Mouse (Mus musculus): ENCODE measurements around the gene Lrmda. TPM values are rescaled to one million over a fixed set of nuclear protein-coding genes. Genes with fewer than 3 reads are reported as not detected.

Lrmda gene
- total and polyA plus RNA-seq, 3 experiments: 0.43 to 1.1 (median 1.0) TPM

DNA sequence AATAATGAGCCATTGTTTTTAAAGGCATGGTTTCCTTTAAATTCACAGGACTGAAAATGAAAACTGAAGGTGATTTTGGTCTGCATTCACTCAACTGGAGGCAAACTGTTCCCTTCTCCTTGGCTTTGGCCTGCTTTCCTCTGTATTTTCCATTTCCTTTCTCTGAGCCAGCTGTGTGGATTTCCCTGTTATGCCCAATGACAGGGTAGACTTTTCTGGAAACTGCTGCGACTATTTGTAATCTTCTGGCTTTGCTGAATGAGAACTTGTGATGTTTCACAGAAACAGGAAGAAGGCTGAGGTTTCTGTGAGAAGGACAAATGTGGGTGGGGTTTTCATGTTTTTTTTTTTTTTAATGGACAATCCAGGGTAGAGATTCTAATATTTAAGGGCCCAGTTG lies 940.7 kb downstream of the Lrmda start:
- peak in 1 of 2 experiments; percentile 18 for DNase-seq
- no peaks in the 10 kb centered on the region for H3K27me3 ChIP-seq (ENCODE audit: control insufficient read depth, insufficient read depth, low read length)
- no peak overlapping the region; the same call in 1 of the 2 replicates for H3K27ac ChIP-seq
- H3K4me3 ChIP-seq: no peak overlapping the region
- intact Hi-C loops (cut with DNase I): no loop called here
- WGBS: 30% methylated on average over 1 of the region's 1 CpGs
- H3K79me2 ChIP-seq (replicated peaks; ENCODE audit: control insufficient read depth, insufficient read depth, low read length): no peaks in the 10 kb centered on the region
- TF ChIP-seq POLR2A (IDR thresholded peaks at IDR 0.05; ENCODE audit: insufficient read depth, low read depth, low read length): no peak
- no peak for TF ChIP-seq EP300 (IDR thresholded peaks at IDR 0.05; ENCODE audit: insufficient read depth, low read depth, low read length)
- no peak for TF ChIP-seq CTCF (IDR thresholded peaks at IDR 0.05)
- no peaks in the 10 kb centered on the region for H3K36me3 ChIP-seq (ENCODE audit: control insufficient read depth, insufficient read depth, low read length)
- H3K4me1 ChIP-seq (ENCODE audit: control insufficient read depth, insufficient read depth, low read length): peaks cover 1% of the 10 kb centered on the region
- H3K9ac ChIP-seq (ENCODE audit: low read depth, low read length): no peak overlapping the region

DNA sequence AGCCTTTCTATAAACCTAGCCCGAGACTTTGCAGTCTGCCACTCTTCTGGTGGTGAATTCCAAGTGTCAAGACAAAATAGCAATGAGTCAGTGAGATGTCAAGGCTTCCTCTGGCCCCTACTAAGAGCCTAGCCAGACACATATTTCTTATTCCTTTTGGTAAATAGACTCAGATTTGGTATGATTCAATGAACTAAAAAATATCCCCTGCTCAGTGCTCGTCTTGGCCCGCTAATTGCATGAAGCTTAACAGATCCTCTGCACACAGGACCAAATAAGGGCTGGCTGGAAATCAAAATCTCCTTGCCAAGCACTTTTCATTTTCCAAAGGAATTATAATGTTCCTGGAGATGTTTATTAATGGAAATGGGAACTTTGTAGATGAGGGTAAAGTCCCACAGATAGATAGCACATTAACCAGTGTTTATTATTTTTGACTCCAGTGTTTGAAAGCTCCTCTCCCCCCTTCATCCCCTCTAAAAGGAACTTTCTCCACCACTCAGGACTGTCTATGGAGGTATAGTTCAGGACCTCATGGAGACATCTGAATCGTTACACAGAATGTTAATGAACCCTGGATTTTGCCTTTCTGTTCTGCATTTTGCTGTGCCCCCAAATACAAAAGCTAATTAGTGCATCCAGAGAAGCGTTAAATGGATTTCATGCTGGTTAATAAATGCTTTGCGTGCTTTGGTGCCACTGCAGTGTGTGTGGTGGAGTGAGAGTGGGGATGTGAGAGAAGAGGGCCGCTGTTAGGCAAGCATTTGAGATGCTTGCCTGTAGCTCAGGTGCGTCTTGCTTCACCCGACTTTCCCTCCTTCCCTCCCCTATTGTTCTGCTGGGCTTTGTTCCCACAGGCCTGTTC lies 945.5 kb downstream of the Lrmda start:
- Histone ChIP-seq H3K4me1 (ENCODE audit: control insufficient read depth, insufficient read depth, low read length) (peaks cover 1% of the 10 kb centered on the region), H3K36me3 (ENCODE audit: control insufficient read depth, insufficient read depth, low read length) (no peaks in the 10 kb centered on the region), H3K9ac (ENCODE audit: low read depth, low read length) (no peak overlapping the region), H3K79me2 (replicated peaks; ENCODE audit: control insufficient read depth, insufficient read depth, low read length) (no peaks in the 10 kb centered on the region), H3K4me3 (no peak overlapping the region), H3K27ac (peak overlapping the region; percentile 28; the same call in 1 of the 2 replicates), H3K27me3 (ENCODE audit: control insufficient read depth, insufficient read depth, low read length) (no peaks in the 10 kb centered on the region)
- 81% methylated on average over 9 of the region's 9 CpGs for WGBS
- TF ChIP-seq POLR2A (IDR thresholded peaks at IDR 0.05; ENCODE audit: insufficient read depth, low read depth, low read length): no peak
- TF ChIP-seq EP300 (IDR thresholded peaks at IDR 0.05; ENCODE audit: insufficient read depth, low read depth, low read length): no peak
- no peak for TF ChIP-seq CTCF (IDR thresholded peaks at IDR 0.05)
- intact Hi-C loops (cut with DNase I): no loop called here
- peak in 1 of 2 experiments; percentile 18 for DNase-seq

- TF ChIP-seq CTCF (IDR thresholded peaks at IDR 0.05) (no peak), POLR2A (IDR thresholded peaks at IDR 0.05; ENCODE audit: insufficient read depth, low read depth, low read length) (no peak), EP300 (IDR thresholded peaks at IDR 0.05; ENCODE audit: insufficient read depth, low read depth, low read length) (no peak)
- Histone ChIP-seq H3K27me3 (ENCODE audit: control insufficient read depth, insufficient read depth, low read length) (no peaks in the 10 kb centered on the region), H3K4me1 (ENCODE audit: control insufficient read depth, insufficient read depth, low read length) (peaks cover 1% of the 10 kb centered on the region), H3K27ac (no peak overlapping the region), H3K36me3 (ENCODE audit: control insufficient read depth, insufficient read depth, low read length) (no peaks in the 10 kb centered on the region), H3K4me3 (no peak overlapping the region), H3K79me2 (replicated peaks; ENCODE audit: control insufficient read depth, insufficient read depth, low read length) (no peaks in the 10 kb centered on the region), H3K9ac (ENCODE audit: low read depth, low read length) (no peak overlapping the region)
- DNase-seq: no peak
- WGBS: 82% methylated on average over 5 of the region's 5 CpGs
- intact Hi-C loops (cut with DNase I): no loop called here
Observed at GRCm38 (mm10) chr14:22968705-22969104, 949.2 kb downstream of the Lrmda start.

DNA sequence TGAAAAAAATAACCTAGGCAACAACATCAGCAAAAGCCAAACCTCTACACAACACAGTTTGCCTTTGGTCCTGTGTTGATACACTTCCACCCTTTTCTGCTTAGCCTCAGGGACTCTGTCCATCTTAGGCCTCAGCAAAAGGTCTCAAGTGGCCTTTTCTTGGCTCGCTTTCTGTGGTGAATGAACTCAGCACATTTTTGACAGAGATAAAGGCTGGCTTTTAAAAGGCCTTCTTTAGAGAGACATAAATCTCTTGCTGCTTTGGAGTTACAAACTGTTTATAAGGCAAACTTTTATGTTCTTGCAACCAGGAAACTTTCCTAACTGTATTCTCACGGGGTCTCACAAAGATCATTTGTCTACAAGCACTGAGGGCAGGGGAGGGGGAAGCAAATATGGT lies 967.2 kb downstream of the Lrmda start:
- no peaks in the 10 kb centered on the region for H3K27me3 ChIP-seq (ENCODE audit: control insufficient read depth, insufficient read depth, low read length)
- intact Hi-C loops (cut with DNase I): no loop called here
- no peaks in the 10 kb centered on the region for H3K36me3 ChIP-seq (ENCODE audit: control insufficient read depth, insufficient read depth, low read length)
- WGBS: 60% methylated on average over 2 of the region's 2 CpGs
- peak; percentile 28 to 71 for DNase-seq
- no peaks in the 10 kb centered on the region for H3K79me2 ChIP-seq (replicated peaks; ENCODE audit: control insufficient read depth, insufficient read depth, low read length)
- no peaks in the 10 kb centered on the region for H3K4me1 ChIP-seq (ENCODE audit: control insufficient read depth, insufficient read depth, low read length)
- no peak overlapping the region for H3K27ac ChIP-seq
- TF ChIP-seq EP300 (IDR thresholded peaks at IDR 0.05; ENCODE audit: insufficient read depth, low read depth, low read length): 0 out of 2 replicates have a peak, but pooled peaks have one; percentile 34
- no peak for TF ChIP-seq CTCF (IDR thresholded peaks at IDR 0.05)
- TF ChIP-seq POLR2A (IDR thresholded peaks at IDR 0.05; ENCODE audit: insufficient read depth, low read depth, low read length): no peak
- no peak overlapping the region for H3K4me3 ChIP-seq
- H3K9ac ChIP-seq (ENCODE audit: low read depth, low read length): no peak overlapping the region

GRCm38 (mm10) chr14:22988090-22988669 lies 968.7 kb downstream of the Lrmda start:
- no peak overlapping the region for H3K9ac ChIP-seq (ENCODE audit: low read depth, low read length)
- no peaks in the 10 kb centered on the region for H3K36me3 ChIP-seq (ENCODE audit: control insufficient read depth, insufficient read depth, low read length)
- no peak overlapping the region for H3K4me3 ChIP-seq
- no peaks in the 10 kb centered on the region for H3K79me2 ChIP-seq (replicated peaks; ENCODE audit: control insufficient read depth, insufficient read depth, low read length)
- TF ChIP-seq EP300 (IDR thresholded peaks at IDR 0.05; ENCODE audit: insufficient read depth, low read depth, low read length): no peak
- TF ChIP-seq POLR2A (IDR thresholded peaks at IDR 0.05; ENCODE audit: insufficient read depth, low read depth, low read length): no peak
- TF ChIP-seq CTCF (IDR thresholded peaks at IDR 0.05): no peak
- H3K4me1 ChIP-seq (ENCODE audit: control insufficient read depth, insufficient read depth, low read length): no peaks in the 10 kb centered on the region
- no peak overlapping the region for H3K27ac ChIP-seq
- intact Hi-C loops (cut with DNase I): no loop called here
- 91% methylated on average over 3 of the region's 3 CpGs for WGBS
- DNase-seq: no peak
- H3K27me3 ChIP-seq (ENCODE audit: control insufficient read depth, insufficient read depth, low read length): no peaks in the 10 kb centered on the region

Data from heart, adult 2 months (tissue).